Mouse (Mus musculus) MEL (cell line): Measurements from ENCODE around the gene Sez6. TPM values are rescaled to one million over a fixed set of nuclear protein-coding genes. Genes with fewer than 3 reads are reported as not detected.

Source experiments
- DNase-seq: peaks from one replicate; pipeline ENCODE4 v3.0.0; 2011; ENCODE audit warnings: low read depth, low spot score
- H3K27ac ChIP-seq: 2 replicates; pipeline ENCODE4 v1.5.1; 2012; ENCODE audit warnings: low read depth, mild to moderate bottlenecking, control low read depth, low read length, moderate library complexity; ENCODE audit not compliant: control insufficient read depth
- H3K27me3 ChIP-seq, 2 experiments: fragments of 150-350 bp in 1 of 2; sonication (generic) in 1 of 2; 2 replicates each; pipeline ENCODE4 v1.6.1; 2012; ENCODE audit warnings: low read length in 2 of 2, mild to moderate bottlenecking in 2 of 2, improper control_type of control experiment in 1 of 2, moderate library complexity in 1 of 2; ENCODE audit not compliant: insufficient read depth in 2 of 2, control insufficient read depth in 1 of 2
- H3K36me3 ChIP-seq, 2 experiments: 2 replicates each; pipeline ENCODE4 v1.6.1; 2012 to 2014; ENCODE audit warnings: low read length in 2 of 2, improper control_type of control experiment in 1 of 2, inconsistent platforms in 1 of 2, mild to moderate bottlenecking in 1 of 2; ENCODE audit not compliant: insufficient read depth in 2 of 2, control insufficient read depth in 1 of 2
- H3K4me1 ChIP-seq, 2 experiments: fragments of 150-350 bp in 1 of 2; sonication (generic) in 1 of 2; 2 replicates each; pipeline ENCODE4 v1.6.1; 2012; ENCODE audit warnings: low read length in 2 of 2, improper control_type of control experiment in 1 of 2, mild to moderate bottlenecking in 1 of 2; ENCODE audit not compliant: insufficient read depth in 2 of 2, control insufficient read depth in 1 of 2
- H3K4me3 ChIP-seq, 2 experiments: fragments of 150-350 bp in 1 of 2; sonication (generic) in 1 of 2; 2 replicates each; pipeline ENCODE4 v1.5.1; 2012; ENCODE audit warnings: low read depth in 2 of 2, low read length in 2 of 2, mild to moderate bottlenecking in 2 of 2, moderate library complexity in 2 of 2, control low read depth in 1 of 2, improper control_type of control experiment in 1 of 2; ENCODE audit not compliant: control insufficient read depth in 1 of 2, insufficient read depth in 1 of 2
- H3K79me2 ChIP-seq: 2 replicates; pipeline ENCODE4 v1.6.1; 2012; ENCODE audit warnings: mild to moderate bottlenecking, low read length, moderate library complexity; ENCODE audit not compliant: control insufficient read depth, poor library complexity, insufficient read depth
- H3K9ac ChIP-seq: 2 replicates; pipeline ENCODE4 v1.6.1; 2012; ENCODE audit warnings: low read depth, mild to moderate bottlenecking, control low read depth, low read length, moderate library complexity; ENCODE audit not compliant: control insufficient read depth, poor library complexity, severe bottlenecking
- H3K9me3 ChIP-seq: fragments of 150-350 bp; sonication (generic); replicated peaks from 2 replicates; pipeline ENCODE4 v1.6.1; 2012; ENCODE audit warnings: mild to moderate bottlenecking, low read length, improper control_type of control experiment, moderate library complexity; ENCODE audit not compliant: insufficient read depth
- BHLHE40 ChIP-seq: IDR thresholded peaks from 2 replicates; pipeline ENCODE4 v1.6.1; 2012; ENCODE audit warnings: low read depth, mild to moderate bottlenecking, inconsistent platforms, low read length, improper control_type of control experiment, borderline replicate concordance
- EP300 ChIP-seq, 2 experiments: IDR thresholded peaks; 2 replicates each; pipeline ENCODE4 v1.6.1; 2011; ENCODE audit warnings: improper control_type of control experiment in 2 of 2, low read length in 2 of 2, low read depth in 1 of 2, mild to moderate bottlenecking in 1 of 2
- GATA1 ChIP-seq: IDR thresholded peaks from 2 replicates; pipeline ENCODE4 v1.6.1; 2011; ENCODE audit warnings: low read depth, low read length, improper control_type of control experiment
- MAFK ChIP-seq: IDR thresholded peaks from 2 replicates; pipeline ENCODE4 v1.6.1; 2011; ENCODE audit warnings: low read depth, mild to moderate bottlenecking, low read length, improper control_type of control experiment, borderline replicate concordance
- MXI1 ChIP-seq: IDR thresholded peaks from 2 replicates; pipeline ENCODE4 v1.6.1; 2011; ENCODE audit warnings: mild to moderate bottlenecking, low read depth, low read length, improper control_type of control experiment
- NRF1 ChIP-seq: IDR thresholded peaks from 2 replicates; pipeline ENCODE4 v1.6.1; 2014; ENCODE audit warnings: low read depth, mild to moderate bottlenecking, inconsistent platforms, low read length, improper control_type of control experiment, moderate library complexity; ENCODE audit not compliant: poor library complexity, insufficient read depth, severe bottlenecking
- POLR2A ChIP-seq, 2 experiments: IDR thresholded peaks; 2 replicates each; pipeline ENCODE4 v1.6.1; 2011 to 2012; ENCODE audit warnings: low read length in 2 of 2, mild to moderate bottlenecking in 2 of 2, control low read depth in 1 of 2, improper control_type of control experiment in 1 of 2, low read depth in 1 of 2, moderate library complexity in 1 of 2; ENCODE audit not compliant: control insufficient read depth in 1 of 2, insufficient read depth in 1 of 2, poor library complexity in 1 of 2
- POLR2AphosphoS5 ChIP-seq: IDR thresholded peaks from 2 replicates; pipeline ENCODE4 v1.6.1; 2012; ENCODE audit warnings: low read depth, borderline replicate concordance, mild to moderate bottlenecking, inconsistent platforms, low read length, moderate library complexity, mixed read lengths
- TCF12 ChIP-seq: IDR thresholded peaks from 2 replicates; pipeline ENCODE4 v1.6.1; 2014; ENCODE audit warnings: low read depth, mild to moderate bottlenecking, inconsistent platforms, low read length, improper control_type of control experiment, moderate library complexity
- UBTF ChIP-seq: IDR thresholded peaks from 2 replicates; pipeline ENCODE4 v1.6.1; 2012; ENCODE audit warnings: low read depth, mild to moderate bottlenecking, inconsistent platforms, low read length, improper control_type of control experiment, moderate library complexity, borderline replicate concordance; ENCODE audit not compliant: insufficient read depth
- USF1 ChIP-seq: IDR thresholded peaks from 2 replicates; pipeline ENCODE4 v1.6.1; 2014; ENCODE audit warnings: low read depth, mild to moderate bottlenecking, inconsistent platforms, low read length, improper control_type of control experiment, moderate library complexity
- ZC3H11A ChIP-seq: IDR thresholded peaks from 2 replicates; pipeline ENCODE4 v1.6.1; 2012; ENCODE audit warnings: low read depth, mild to moderate bottlenecking, inconsistent platforms, low read length, improper control_type of control experiment
- ZNF384 ChIP-seq: IDR thresholded peaks from 2 replicates; pipeline ENCODE4 v1.6.1; 2012; ENCODE audit warnings: low read depth, mild to moderate bottlenecking, inconsistent platforms, low read length, improper control_type of control experiment
- polyA plus RNA-seq, 2 experiments: library from polyadenylated mRNA; stranded (reverse) in 1 of 2; unstranded in 1 of 2; fragments of >175 nt in 1 of 2; fragments of >200 nt in 1 of 2; gene quantifications; 2 replicates each; pipeline versions ENCODE4 v1.2.1 to v1.2.4; 2012; ENCODE audit warnings: low replicate concordance in 2 of 2, low read depth in 1 of 2; ENCODE audit not compliant: insufficient read length in 2 of 2, insufficient read depth in 1 of 2, missing spikeins in 1 of 2
- total RNA-seq: library from RNA; depleted of rRNA; stranded (reverse); fragments of 300-350 nt; gene quantifications from 2 replicates; pipeline ENCODE4 v1.2.3, GENCODE M21; 2012

The Sez6 gene
- total and polyA plus RNA-seq, 3 experiments, result 0.04 TPM; not detected in 2

GRCm38 (mm10) chr11:77947860-77948259 lies 17.3 kb downstream of the Sez6 start (continued):
- no peak for TF ChIP-seq UBTF
- TF ChIP-seq MAFK, result no peak

DNA sequence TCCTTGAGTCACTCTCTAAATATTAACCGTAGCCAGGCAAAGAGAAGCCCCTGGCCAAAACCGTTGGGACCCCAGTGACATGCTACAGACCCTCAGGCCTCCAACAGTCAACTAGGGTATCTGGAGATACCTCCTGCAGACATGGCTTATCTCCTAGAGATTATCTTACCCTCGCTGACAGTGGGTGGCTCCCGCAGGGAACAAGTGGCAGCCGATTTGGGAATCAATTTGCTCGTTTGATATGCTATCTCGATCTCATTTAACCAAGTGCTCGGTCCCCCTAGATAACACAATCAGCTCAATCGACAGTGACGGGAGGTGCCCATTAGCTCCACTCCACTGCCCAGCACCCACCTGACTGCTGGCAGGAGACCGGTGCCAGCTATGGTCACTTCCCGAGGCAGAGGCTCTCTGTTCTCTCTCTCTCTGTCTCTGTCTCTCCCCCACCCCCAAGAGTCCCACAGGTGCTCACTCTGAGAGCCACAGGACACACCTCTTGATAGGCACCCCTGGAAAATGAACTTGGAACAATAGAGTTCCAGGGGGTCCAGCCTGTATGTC lies 19.6 kb downstream of the Sez6 start:
- no peak for DNase-seq
- TF ChIP-seq NRF1 (no peak), ZNF384 (no peak), ZC3H11A (no peak), MXI1 (no peak), MAFK (no peak), EP300 (IDR thresholded peaks at IDR 0.05; ENCODE audit: low read depth in 1 of 2, low read length in 2 of 2) (peak in 1 of 2 experiments; percentile 57; a peak in 2 of 4 replicates), POLR2AphosphoS5 (no peak), BHLHE40 (no peak), GATA1 (peak; percentile 64), USF1 (no peak), TCF12 (0 out of 2 replicates have a peak, but pooled peaks have one; percentile 35)
- no peaks in the 10 kb centered on the region for H3K79me2 ChIP-seq
- H3K27ac ChIP-seq, result no peak overlapping the region
- peaks cover 0 to 5% of the 10 kb centered on the region in 2 experiments for H3K27me3 ChIP-seq
- peaks cover 0 to 8% of the 10 kb centered on the region in 2 experiments; a peak in 2 of 4 replicates for H3K36me3 ChIP-seq
- H3K4me3 ChIP-seq, result no peak overlapping the region
- H3K9ac ChIP-seq, result no peak overlapping the region
- no peaks in the 10 kb centered on the region for H3K9me3 ChIP-seq
- H3K4me1 ChIP-seq, result peaks cover 0 to 21% of the 10 kb centered on the region in 2 experiments; a peak in 3 of 4 replicates

GRCm38 (mm10) chr11:77950797-77951228 lies 20.2 kb downstream of the Sez6 start:
- no peak overlapping the region for H3K9ac ChIP-seq
- no peaks in the 10 kb centered on the region for H3K9me3 ChIP-seq
- peaks cover 0 to 21% of the 10 kb centered on the region in 2 experiments; a peak in 3 of 4 replicates for H3K4me1 ChIP-seq
- TF ChIP-seq ZC3H11A (no peak), POLR2A (IDR thresholded peaks at IDR 0.05; ENCODE audit: control insufficient read depth in 1 of 2, insufficient read depth in 1 of 2, low read depth in 1 of 2, low read length in 2 of 2, poor library complexity in 1 of 2) (no peak)
- no peak for DNase-seq
- H3K27me3 ChIP-seq, result peaks cover 0 to 6% of the 10 kb centered on the region in 2 experiments
- H3K36me3 ChIP-seq, result peaks cover 0 to 8% of the 10 kb centered on the region in 2 experiments; a peak in 2 of 4 replicates
- H3K27ac ChIP-seq, result no peak overlapping the region
- no peak overlapping the region; a peak in 1 of 4 replicates for H3K4me3 ChIP-seq
- no peaks in the 10 kb centered on the region for H3K79me2 ChIP-seq
